Mouse (Mus musculus) erythroblast, embryonic 14.5 days (primary cell): ENCODE data around the gene Lmtk3.

Experiments used
- GATA1 ChIP-seq: IDR thresholded peaks from 2 replicates; pipeline ENCODE4 v1.6.1; 2012; ENCODE audit warnings: low read length, inconsistent platforms, mixed read lengths
- TAL1 ChIP-seq: IDR thresholded peaks from 3 replicates; pipeline ENCODE4 v1.6.1; 2012; ENCODE audit warnings: low read length, inconsistent platforms, mixed read lengths

- no peak for TF ChIP-seq TAL1
- TF ChIP-seq GATA1: no peak
Measured at GRCm38 (mm10) chr7:45750162-45750561, 33.4 kb upstream of the Lmtk3 start.
